Mouse (Mus musculus): ENCODE measurements around the gene Pik3r3. TPM values are rescaled to one million over a fixed set of nuclear protein-coding genes. Genes with fewer than 3 reads are reported as not detected.
"Not testable (repeated sequence)": the region's sequence is repeated elsewhere in the genome, so short reads cannot be mapped to it uniquely, and the experiment has no call there.

Gene Pik3r3
- 1 to 10 TPM; 5.2 to 6.3 TPM for total RNA-seq (2021)
- long read RNA-seq, experiment 1, full-length matches to known transcripts = 4 of 9 reads
- long read RNA-seq, experiment 1, partial matches to known transcripts = 1 of 9 reads
- long read RNA-seq, experiment 1, other reads (novel, unspliced or antisense) = 4 of 9 reads
- long read RNA-seq, experiment 2, partial matches to known transcripts = 0 of 2 reads
- long read RNA-seq, experiment 2, other reads (novel, unspliced or antisense) = 2 of 2 reads

DNA sequence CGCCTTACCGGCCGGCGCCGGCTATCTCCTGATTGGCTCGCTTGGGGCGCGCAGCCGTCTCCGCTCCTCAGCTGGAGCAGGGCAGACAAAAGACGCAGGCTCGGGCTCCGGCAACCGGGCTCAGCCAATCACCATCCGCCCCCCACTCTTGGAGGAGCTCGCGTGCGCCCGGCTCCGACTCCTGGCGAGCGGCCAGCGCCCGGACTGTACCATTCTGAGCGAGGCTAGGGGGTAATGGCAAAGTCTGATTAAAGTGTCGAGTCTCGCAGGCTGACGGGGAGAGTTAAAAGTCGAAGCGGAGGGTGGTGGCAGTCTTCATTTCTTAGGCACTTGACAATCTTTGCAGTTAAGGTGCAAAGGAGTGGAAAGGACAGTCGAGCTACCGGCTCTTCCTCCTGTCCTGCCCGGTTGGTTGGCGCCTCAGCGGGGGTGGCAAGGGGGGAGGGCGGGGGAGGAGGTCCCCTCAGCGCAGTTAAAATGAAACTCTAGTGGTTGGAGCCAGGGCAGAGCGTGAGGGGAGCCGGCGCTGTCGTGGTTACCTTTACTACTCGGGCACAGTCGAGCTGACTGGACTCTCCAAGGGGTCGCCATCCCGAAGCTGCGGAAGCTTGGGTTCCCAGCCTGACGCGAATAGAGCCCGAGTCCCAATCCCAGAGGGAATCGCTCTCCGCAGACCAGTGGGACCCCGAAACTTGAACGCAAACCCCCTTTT lies at the start of gene Pik3r3:
Gene Pik3r3, plus strand, starts transcription at position 479 of the 712 bp plus-strand sequence.
- DNase-seq (ENCODE audit: low spot score) = peak; percentile 98

DNA sequence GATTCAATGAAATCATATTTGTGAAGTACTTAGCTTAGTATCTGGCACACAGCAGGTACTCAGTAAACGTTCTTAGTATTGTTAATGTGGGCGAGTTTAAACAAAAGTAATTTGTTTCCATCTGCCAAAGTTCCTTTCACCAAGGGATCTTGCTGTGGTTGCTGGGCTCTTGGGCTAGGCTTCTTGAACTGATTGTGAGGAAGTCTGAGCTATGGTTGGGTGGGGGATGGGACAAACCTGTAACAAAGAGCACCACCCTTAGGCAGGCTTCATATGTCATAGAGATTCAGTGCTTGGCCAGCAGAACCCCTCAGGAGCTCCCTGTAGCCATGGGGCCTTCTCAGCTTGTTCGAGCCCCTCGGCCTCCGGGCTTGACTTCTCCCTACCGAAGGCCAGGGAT lies 48.3 kb upstream of the Pik3r3 start, which contains the start of the genes 1700042G07Rik and Gm49337:
Gene 1700042G07Rik, plus strand, starts transcription at position 301 of the 400 bp plus-strand sequence.
Gene Gm49337, plus strand, starts transcription at position 313 of the 400 bp plus-strand sequence.
- DNase-seq (ENCODE audit: low spot score) = no peak

DNA sequence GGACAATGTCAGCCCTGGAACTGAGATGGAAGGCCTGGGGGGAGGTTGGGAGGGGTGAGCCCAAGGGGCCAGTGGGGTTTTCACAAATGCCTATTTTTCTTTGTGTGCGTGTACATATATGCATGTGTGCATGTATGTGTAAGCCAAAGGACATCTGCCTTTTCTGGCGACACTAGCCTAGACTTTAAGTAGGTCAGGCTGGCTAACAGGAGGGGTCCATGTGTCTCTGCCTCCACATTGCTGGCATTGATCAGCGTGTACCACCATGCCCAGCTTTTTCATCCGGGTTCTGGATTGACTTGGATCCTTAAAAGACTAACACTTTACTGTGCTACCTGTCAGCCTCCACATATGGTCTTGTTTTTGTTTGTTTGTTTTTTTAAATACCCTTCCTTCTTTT lies 47.7 kb upstream of the Pik3r3 start:
- no peak for DNase-seq (ENCODE audit: low spot score)

- DNase-seq (ENCODE audit: low spot score) = no peak
Measured at GRCm38 (mm10) chr4:116174466-116175116, 46.8 kb upstream of the Pik3r3 start.

DNA sequence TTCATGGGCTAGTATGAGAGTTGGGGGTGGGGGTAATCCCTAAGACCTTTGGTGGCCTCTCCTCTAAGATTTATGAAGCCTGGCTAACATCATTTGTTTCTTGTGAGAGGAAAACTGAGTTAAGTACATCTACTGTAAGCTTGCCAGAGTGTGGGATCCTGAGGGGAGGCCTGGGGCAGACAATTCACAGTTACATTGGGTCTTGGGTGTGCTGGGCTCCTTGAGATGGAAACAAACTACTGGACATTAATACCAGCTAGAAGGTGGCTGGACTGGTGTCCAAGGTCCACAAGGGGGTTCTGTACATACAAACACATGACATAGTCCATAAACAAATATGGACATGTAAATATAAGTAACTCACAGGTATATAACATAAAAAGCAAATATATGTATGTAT lies 46.3 kb upstream of the Pik3r3 start:
- no peak for DNase-seq (ENCODE audit: low spot score)

DNA sequence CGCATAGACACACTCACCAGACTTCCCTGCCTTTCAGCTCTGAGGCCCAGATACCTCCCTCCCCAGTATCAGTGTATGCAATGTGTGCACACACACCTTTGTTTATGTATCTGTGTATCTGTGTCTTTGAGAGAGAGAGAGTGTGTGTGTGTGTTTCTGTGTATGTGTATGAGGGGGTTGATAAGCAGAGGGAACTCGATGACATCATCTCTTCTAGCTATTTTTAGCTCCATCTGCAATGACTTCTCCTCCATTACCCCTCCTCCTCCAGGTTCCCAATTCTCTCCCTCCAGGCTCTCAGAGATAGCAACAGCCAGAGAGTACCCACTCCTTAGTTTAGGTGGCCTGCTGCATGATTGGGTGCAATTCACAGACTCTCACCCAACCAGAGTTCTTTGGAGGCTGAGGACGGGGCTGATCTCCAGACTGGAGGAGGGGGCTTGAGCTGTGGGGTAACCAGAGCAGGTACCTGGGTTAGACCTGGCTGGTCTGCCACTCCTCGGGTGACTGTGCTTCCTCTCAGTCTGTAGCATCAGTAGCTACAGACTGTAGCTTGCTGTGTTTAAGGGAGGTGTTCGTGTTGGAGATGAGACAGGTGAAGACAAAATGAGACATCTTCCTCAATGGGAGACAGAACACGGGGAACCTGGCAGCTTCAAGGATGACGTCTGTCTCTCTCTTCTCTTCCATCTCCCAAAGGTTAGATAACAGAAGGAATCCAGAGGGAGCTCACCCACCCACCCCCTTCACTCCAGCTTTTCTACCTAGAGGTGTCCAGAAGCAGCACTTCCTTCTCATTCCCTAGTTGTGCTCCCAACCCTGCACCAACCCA lies 45.5 kb upstream of the Pik3r3 start:
- no peak for DNase-seq (ENCODE audit: low spot score)

GRCm38 (mm10) chr4:116176543-116176988 lies 44.9 kb upstream of the Pik3r3 start:
- peak; percentile 21 for DNase-seq (ENCODE audit: low spot score)

DNA sequence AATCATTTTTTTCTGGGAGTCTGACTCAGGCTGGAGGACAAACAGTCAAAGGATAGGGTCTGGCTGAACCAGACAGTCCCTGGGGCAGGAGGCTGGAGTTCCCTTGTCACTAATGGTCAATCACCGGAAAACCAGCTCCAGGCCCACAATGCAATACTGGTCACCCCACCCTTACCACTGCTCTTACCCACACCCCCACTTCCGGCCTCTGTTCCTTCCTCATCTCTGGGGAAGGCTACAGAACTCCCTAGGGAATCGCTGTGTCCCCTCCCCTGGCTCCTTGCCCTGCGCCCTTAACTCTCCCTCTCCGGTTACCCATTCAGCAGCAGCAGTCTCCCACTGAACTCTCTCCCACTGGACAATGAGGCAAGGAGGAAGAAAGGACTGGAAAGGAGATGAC lies 44.3 kb upstream of the Pik3r3 start:
- peak; percentile 63 for DNase-seq (ENCODE audit: low spot score)

GRCm38 (mm10) chr4:116182079-116182478 lies 39.3 kb upstream of the Pik3r3 start:
- no peak for DNase-seq (ENCODE audit: low spot score)

DNA sequence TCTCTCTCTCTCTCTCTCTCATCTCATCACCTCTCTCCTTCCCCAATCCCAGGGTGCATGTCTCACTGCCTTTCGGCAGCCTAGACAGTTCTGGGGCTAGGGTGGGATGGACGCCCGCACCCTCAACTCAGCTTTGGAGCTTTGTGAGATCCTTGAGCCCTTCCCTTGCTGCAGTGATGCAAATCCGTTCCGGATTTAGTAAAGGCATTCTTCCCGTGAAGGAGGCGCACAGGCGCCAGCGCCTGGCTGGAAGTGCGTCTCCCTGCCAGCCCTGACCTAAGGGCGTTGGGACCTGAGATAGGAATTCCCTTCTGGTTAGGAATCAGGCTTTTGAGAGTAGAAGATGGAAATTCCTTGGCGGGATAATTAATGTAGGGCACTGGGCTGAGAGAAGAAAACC lies 38.7 kb upstream of the Pik3r3 start:
- peak; percentile 39 for DNase-seq (ENCODE audit: low spot score)

GRCm38 (mm10) chr4:116185083-116185482 lies 36.3 kb upstream of the Pik3r3 start:
- no peak for DNase-seq (ENCODE audit: low spot score)

DNA sequence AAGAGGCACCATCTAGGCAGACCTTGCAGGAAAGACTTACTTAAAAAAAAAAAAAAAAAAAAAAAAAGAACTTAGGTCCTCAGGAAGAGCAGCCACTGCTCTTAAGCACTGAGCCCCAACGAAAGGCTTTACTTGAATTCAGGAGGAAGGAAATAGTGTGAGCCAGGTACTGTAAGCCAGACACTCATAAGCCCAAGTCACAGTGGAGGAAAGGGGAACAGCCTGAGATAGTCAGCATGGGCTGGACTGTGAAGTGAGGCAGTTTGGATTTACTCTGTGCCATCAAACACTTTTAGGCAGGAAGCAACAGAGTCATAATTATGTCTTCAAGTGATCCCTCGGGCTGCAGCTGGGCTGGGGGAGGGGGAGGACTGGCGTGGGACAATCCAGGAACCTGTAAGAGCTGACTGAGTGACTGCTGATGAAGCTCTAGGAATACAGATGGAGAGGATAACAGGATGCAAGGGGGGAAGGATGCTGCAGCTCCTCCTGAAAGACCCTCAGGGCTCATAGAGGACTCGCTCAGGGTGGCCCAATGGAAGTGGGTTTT lies 29.1 kb upstream of the Pik3r3 start:
- DNase-seq (ENCODE audit: low spot score) = no peak

DNA sequence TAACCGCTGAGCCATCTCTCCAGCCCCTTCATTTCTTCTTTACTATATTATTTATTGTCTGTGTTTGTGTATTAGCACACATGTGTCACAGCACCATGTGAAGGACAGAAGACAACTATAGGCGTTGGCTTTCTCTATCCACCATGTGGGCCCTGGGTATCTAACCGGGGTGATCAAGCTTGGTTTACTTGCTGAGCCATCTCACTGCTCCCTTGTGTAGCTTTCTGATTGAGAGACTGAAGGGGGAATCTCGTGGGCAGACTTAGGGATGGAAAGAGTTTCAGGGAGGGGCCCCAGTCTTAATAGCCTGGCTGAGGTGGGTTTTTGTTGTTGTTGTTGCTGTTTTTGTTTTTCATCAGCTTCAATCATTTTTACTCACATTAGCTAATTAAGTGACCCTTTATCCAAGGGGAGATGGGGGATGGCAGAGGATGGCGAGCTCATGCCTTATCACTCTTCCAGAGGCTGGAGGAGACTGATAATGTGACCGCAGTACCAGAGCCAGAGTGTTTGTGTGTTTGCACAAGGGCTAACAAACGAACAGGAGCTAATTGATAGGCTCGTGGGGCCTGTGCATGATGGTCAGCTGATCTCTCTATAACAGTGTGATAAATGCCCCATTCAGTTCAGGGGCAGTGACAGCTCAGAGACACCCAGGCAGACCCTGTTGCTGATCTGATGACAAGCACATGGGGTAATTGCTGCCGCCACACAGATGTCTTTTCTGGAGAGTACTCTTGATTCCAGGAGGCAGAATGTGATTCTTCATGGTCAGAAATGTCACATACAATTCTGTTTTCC lies 27.6 kb upstream of the Pik3r3 start:
- no peak for DNase-seq (ENCODE audit: low spot score)

- DNase-seq (ENCODE audit: low spot score) = no peak
Measured at GRCm38 (mm10) chr4:116198422-116198821, 23.0 kb upstream of the Pik3r3 start.

DNA sequence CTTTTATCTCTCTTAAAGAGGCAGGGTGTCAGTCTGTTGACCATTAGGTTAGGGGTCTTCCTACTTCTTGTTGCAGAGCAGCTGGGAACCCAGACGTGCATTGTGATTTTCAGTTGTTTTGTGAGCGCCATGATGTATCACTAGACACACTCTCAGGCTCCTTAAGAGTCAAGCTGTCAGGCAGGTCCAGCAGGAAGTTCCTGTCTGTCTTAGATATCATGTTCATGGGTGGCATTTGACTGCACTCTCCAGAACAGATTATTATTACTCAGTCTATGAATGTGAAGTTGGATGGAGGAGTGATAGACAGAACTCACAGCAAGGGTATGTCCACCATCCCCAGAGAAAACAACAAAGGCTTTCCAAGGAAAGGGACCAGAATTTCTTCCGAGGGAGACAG lies 17.0 kb upstream of the Pik3r3 start:
- DNase-seq (ENCODE audit: low spot score) = no peak

DNA sequence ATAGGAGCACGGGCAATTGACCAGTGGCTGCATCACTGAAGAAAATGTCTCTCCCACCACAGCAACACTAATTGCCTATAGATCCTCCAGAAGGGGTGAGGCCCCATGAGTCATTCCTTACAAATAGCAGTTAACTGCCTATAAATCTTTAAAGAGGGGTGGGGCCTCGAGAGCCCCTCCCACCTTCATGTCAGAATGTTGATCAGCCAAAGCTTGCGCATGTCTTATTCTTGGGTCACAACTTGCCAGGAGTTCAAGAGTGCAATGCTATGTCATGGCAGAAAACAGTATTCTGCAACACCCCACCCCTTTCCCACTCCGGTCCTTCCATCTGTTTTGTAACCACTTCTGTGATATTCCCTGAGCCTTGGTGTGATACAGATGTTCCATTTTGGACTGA lies 14.9 kb upstream of the Pik3r3 start:
- no peak for DNase-seq (ENCODE audit: low spot score)

GRCm38 (mm10) chr4:116208891-116209290 lies 12.5 kb upstream of the Pik3r3 start:
- no peak for DNase-seq (ENCODE audit: low spot score)

GRCm38 (mm10) chr4:116215895-116216605 lies 5.4 kb upstream of the Pik3r3 start:
- DNase-seq (ENCODE audit: low spot score) = no peak

GRCm38 (mm10) chr4:116217046-116217445 lies 4.4 kb upstream of the Pik3r3 start:
- DNase-seq (ENCODE audit: low spot score) = no peak

DNA sequence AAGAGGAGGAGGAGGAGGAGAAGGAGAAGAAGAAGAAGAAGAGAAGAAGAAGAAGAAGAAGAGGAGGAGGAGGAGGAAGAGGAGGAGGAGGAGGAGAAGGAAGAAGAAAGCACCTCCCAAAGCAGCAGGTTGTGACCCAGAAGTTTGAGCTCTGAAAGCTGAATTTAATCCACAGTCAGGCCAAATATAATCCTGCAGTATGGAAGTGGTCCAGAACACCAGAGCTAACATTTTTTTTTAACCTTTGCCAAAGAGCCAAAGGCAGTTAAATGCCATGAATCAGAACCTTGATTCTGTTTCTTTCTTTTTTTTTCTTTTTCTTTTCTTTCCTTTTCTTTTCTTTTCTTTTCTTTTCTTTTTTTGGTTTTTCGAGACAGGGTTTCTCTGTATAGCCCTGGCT lies 3.8 kb upstream of the Pik3r3 start:
- DNase-seq (ENCODE audit: low spot score) = not testable (repeated sequence)

Measured in gastrocnemius, adult 18-20 months (tissue).